19 mouse cellular contexts compared by ENCODE assay signal in genomic region chr11:54819489-54819888, GRCm38 (mm10).
"Had no signal": no experiment of that assay in that cellular context is flagged by ENCODE, and none has a peak within 500 bp of the region (broad histone marks: within the 10 kb centered on the region; RNA-seq: fewer than 3 reads in every experiment).

No protein-coding gene starts in this region.

- DNase-seq: kidney, adult 9 months; kidney, postnatal 10 days; kidney, postnatal 4 days; liver; liver, embryonic 13.5 days; liver, postnatal 0 days; lung, postnatal 14 days; midbrain, embryonic 14.5 days; retina, postnatal 1 day; right cerebral cortex, postnatal 4 days; spleen, adult 18-20 months; thymus, adult 18-20 months; thymus, postnatal 14 days had no signal

- ATAC-seq: liver, postnatal 0 days had no signal

- H3K4me2 ChIP-seq: limb, embryonic 12.5 days; liver, embryonic 13.5 days; lung, embryonic 15.5 days; neural tube, embryonic 15.5 days had no signal

- H3K36me3 ChIP-seq: limb, embryonic 12.5 days; liver, embryonic 13.5 days; lung, embryonic 15.5 days; neural tube, embryonic 15.5 days had no signal

- H3K4me1 ChIP-seq: limb, embryonic 12.5 days; liver, embryonic 13.5 days; lung, embryonic 15.5 days had no signal

- H3K27me3 ChIP-seq: limb, embryonic 12.5 days; liver, embryonic 13.5 days; lung, embryonic 15.5 days; neural tube, embryonic 15.5 days had no signal

- H3K9ac ChIP-seq: limb, embryonic 12.5 days; liver, embryonic 13.5 days; liver, postnatal 0 days; lung, embryonic 15.5 days; neural tube, embryonic 15.5 days had no signal

- H3K4me3 ChIP-seq: layer of hippocampus, adult 2 months; limb, embryonic 12.5 days; liver, embryonic 13.5 days; lung, embryonic 15.5 days; myocyte; neural tube, embryonic 15.5 days had no signal

- H3K27ac ChIP-seq: layer of hippocampus, adult 2 months; limb, embryonic 12.5 days; liver, embryonic 13.5 days; lung, embryonic 15.5 days; macrophage; neural tube, embryonic 15.5 days had no signal

- H3K9me3 ChIP-seq: liver, embryonic 13.5 days; lung, embryonic 15.5 days; neural tube, embryonic 15.5 days had no signal
